Mouse (Mus musculus): ENCODE data around the gene Slc13a5.

DNA sequence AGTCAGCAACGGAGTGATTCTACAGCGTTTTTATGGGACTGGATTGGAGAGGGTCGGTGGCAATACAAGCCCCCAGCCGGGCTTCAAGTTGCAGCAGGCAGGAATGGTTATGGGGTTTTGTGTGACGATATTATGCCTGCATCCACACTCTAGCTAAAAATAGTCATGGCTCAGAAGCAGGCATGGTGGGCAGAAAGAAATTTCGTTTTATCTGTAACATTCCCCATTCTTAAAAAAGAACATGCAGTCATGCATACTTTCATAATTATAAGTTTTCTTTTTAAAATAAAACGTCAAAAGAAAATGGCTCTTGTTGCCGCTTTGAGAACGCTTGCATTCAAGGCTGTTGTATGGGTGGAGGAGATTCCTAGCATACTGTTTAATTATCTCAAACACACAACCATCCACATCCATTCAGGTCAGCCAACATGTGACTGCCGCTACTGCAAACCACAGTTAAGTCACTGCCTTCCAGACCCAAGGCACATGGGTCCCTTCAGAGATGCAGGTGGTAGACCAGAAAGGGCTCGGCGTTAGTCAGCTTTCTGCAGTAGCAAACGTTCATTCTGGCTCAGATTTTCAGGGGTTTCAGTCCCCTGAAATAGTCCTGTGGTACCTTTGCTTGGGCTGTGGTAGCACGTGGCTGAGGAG, 17.6 kb upstream of the Slc13a5 start:
- TF ChIP-seq CTCF (IDR thresholded peaks at IDR 0.05 in 2 of 3, conservative IDR thresholded peaks at IDR 0.05 in 1 of 3; ENCODE audit: control insufficient read depth in 1 of 3, insufficient read depth in 1 of 3, low read depth in 2 of 3, low read length in 3 of 3, poor library complexity in 1 of 3, severe bottlenecking in 1 of 3) = no peak
- no peak for TF ChIP-seq USF1 (IDR thresholded peaks at IDR 0.05; ENCODE audit: low read depth, low read length)
- no peak for TF ChIP-seq CHD2 (IDR thresholded peaks at IDR 0.05; ENCODE audit: low read length)
- no peak for TF ChIP-seq POLR2A (IDR thresholded peaks at IDR 0.05; ENCODE audit: control insufficient read depth in 1 of 2, insufficient read depth in 1 of 2, low read depth in 1 of 2, low read length in 2 of 2, poor library complexity in 1 of 2)

Measured in MEL (cell line).